Mouse (Mus musculus) neural tube, embryonic 13.5 days (tissue): ENCODE data around the gene Cd33. TPM values are rescaled to one million over a fixed set of nuclear protein-coding genes. Genes with fewer than 3 reads are reported as not detected.

Experiments
- ATAC-seq: fragments of 200-750 bp; cut with Nextera tagmentation; 2 replicates; pipeline ENCODE4 v1.8.0; 2017; ENCODE audit warnings: low read depth, mild to moderate bottlenecking, moderate TSS enrichment, moderate library complexity
- H3K27ac ChIP-seq: fragments of 300-500 bp; sonication (generic); replicated peaks from 2 replicates; pipeline ENCODE4 v1.5.1; 2015; ENCODE audit warnings: moderate library complexity, mild to moderate bottlenecking, inconsistent platforms
- H3K27me3 ChIP-seq: fragments of 300-500 bp; sonication (generic); 2 replicates; pipeline ENCODE4 v1.6.1; 2015; ENCODE audit warnings: mild to moderate bottlenecking, inconsistent platforms
- H3K36me3 ChIP-seq: fragments of 300-500 bp; sonication (generic); 2 replicates; pipeline ENCODE4 v1.6.1; 2015; ENCODE audit warnings: mild to moderate bottlenecking, inconsistent platforms
- H3K4me1 ChIP-seq: fragments of 300-500 bp; sonication (generic); replicated peaks from 2 replicates; pipeline ENCODE4 v1.6.1; 2015; ENCODE audit warnings: inconsistent platforms
- H3K4me2 ChIP-seq: fragments of 300-500 bp; sonication (generic); 2 replicates; pipeline ENCODE4 v1.6.1; 2015; ENCODE audit warnings: inconsistent platforms, mild to moderate bottlenecking, moderate library complexity
- H3K4me3 ChIP-seq: fragments of 300-500 bp; sonication (generic); 2 replicates; pipeline ENCODE4 v1.5.1; 2015; ENCODE audit warnings: mild to moderate bottlenecking, inconsistent platforms
- H3K9ac ChIP-seq: fragments of 300-500 bp; sonication (generic); 2 replicates; pipeline ENCODE4 v1.6.1; 2015; ENCODE audit warnings: moderate library complexity, mild to moderate bottlenecking, inconsistent platforms
- H3K9me3 ChIP-seq: fragments of 300-500 bp; sonication (generic); 2 replicates; pipeline ENCODE4 v1.6.1; 2016; ENCODE audit warnings: inconsistent platforms
- WGBS: fragments of 180-500 bp; shearing (Covaris S2); methylation state at CpG from one replicate; pipeline ENCODE4 v1.1.7; 2015; 5-methylcytosine and 5-hydroxymethylcytosine counted together
- polyA plus RNA-seq: library from polyadenylated mRNA; unstranded; fragments of >200 nt; fragmentation: Nextera tagmentation; extraction: Ambion mirVana; gene quantifications from 2 replicates; pipeline ENCODE4 v1.2.1, GENCODE M21; 2015

Gene Cd33
- polyA plus RNA-seq: 1.5 and 1.6 TPM in 2 replicates

DNA sequence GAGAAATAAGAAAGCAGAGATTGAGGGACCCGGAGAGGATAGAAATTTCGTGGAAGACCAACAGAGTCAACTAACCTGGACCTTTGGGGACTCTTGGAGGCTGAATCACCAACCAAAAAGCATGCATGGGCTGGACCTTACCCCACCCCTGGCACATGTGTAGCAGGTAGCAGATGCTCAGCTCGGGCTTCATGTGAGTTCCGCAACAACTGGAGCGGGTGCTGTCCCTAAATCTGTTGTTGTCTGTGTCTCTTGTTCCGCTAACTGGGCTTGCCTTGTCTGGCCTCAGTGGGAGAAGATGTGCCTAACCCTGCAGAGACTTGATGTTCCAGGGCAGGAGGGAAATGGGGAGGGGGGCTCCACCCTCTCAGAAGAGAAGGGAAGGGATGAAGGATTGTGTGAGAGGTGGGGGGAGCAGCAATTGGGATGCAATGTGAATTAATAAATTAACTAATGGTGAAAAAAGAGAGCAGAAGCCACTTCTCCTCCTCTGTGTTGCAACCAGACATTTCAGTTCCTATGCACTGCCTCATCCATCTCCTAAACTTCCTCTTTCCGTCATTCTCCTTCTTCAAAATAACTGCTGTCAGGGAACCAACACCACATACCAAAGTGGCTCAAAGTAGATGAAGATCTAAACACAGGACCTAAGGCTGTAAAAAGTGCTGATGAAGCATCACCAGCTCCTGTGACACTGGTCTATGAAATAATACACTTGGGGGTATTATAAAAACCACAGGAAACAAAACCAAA is at the start of gene Cd33:
TSS of gene Cd33 (minus strand) at position 204 of the 753 bp plus-strand sequence.
- no peaks in the 10 kb centered on the region for H3K9me3 ChIP-seq
- no peaks in the 10 kb centered on the region for H3K4me1 ChIP-seq
- ATAC-seq: no peak
- H3K27ac ChIP-seq: no peak within 1 kb of the TSS
- H3K9ac ChIP-seq: no peak within 1 kb of the TSS
- no peak within 1 kb of the TSS for H3K4me3 ChIP-seq
- WGBS: 84% methylated on average over 7 of the region's 7 CpGs
- H3K27me3 ChIP-seq: no peaks in the 10 kb centered on the region
- H3K4me2 ChIP-seq: no peak within 1 kb of the TSS
- H3K36me3 ChIP-seq: no peaks in the 10 kb centered on the region

DNA sequence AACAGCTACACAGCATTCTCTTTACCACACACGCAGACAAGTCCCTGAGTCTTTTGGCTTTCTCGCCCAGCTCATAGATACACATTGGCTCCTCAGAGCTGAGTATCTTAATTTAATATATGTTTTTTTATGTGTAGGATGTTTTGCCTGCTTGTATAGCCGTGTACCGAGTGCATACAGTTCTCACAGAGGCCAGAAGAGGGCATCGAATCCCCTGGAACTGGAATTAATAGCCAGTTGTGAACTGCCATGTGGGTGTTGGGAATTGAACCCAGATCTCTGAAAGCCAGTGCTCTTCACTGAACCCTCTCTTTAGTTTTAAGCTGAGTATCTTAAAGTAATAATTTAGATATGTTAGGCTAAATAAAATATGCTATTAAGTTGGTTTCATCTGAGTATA is 40.6 kb upstream of the Cd33 start:
- no peak for ATAC-seq
- Histone ChIP-seq H3K9ac (no peak overlapping the region), H3K4me3 (no peak overlapping the region), H3K4me1 (peaks cover 27% of the 10 kb centered on the region), H3K27ac (no peak overlapping the region), H3K27me3 (no peaks in the 10 kb centered on the region), H3K4me2 (no peak overlapping the region), H3K36me3 (peaks cover 62% of the 10 kb centered on the region), H3K9me3 (no peaks in the 10 kb centered on the region)
- WGBS: 90% methylated on average over 5 of the region's 5 CpGs

GRCm38 (mm10) chr7:43580526-43580925 is 36.3 kb upstream of the Cd33 start:
- Histone ChIP-seq H3K27ac (peak overlapping the region; percentile 94), H3K27me3 (no peaks in the 10 kb centered on the region), H3K9me3 (no peaks in the 10 kb centered on the region), H3K9ac (peak overlapping the region; percentile 91), H3K4me2 (peak overlapping the region; percentile 84), H3K36me3 (peaks cover 34% of the 10 kb centered on the region), H3K4me3 (peak overlapping the region; percentile 75), H3K4me1 (peaks cover 27% of the 10 kb centered on the region)
- no peak for ATAC-seq
- WGBS: 72% methylated on average over 5 of the region's 5 CpGs

DNA sequence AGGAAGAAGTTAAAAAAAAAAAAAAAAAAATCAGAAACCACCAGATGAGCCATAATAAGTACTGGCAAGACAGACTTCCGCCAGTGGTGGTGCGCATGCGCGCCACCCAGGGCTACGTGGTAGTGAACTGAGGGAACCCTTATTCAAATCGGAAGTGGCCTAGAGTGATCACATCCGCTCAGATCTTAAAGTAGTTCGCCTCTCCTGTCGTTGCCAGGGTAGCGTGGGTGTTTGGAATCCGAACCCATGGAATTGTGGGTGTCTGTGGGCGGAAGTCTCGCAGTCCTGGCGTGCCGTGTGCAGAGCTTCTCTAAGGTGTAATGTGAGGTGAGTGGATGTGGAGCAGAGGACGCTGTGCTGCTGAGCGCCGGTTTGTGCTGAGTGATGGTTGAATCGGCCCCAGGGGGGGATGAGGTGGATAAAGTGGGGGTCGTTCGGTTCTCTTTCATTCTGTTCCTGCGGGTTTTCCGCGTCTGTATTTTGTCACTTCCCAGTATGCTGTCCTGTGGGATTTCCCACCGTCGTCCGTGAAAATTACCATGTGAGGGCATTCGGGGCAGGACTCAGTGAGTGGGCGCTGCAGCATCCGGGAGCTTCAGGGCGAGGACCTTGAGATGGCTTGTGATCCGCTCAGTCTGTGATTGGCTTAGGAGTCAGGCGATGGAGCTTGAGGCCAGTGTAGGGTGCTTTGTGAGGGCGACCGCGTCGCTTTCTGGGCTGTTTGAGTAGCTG is 35.4 kb upstream of the Cd33 start, which contains the start of gene Zfp719:
TSS of gene Zfp719 (plus strand) at position 171 of the 732 bp plus-strand sequence.
- Histone ChIP-seq H3K27me3 (no peaks in the 10 kb centered on the region), H3K27ac (peak within 1 kb of the TSS; percentile 94), H3K4me1 (peaks cover 27% of the 10 kb centered on the region), H3K9ac (peak within 1 kb of the TSS; percentile 91), H3K4me3 (peak within 1 kb of the TSS; percentile 75), H3K9me3 (no peaks in the 10 kb centered on the region), H3K36me3 (peaks cover 34% of the 10 kb centered on the region), H3K4me2 (peak within 1 kb of the TSS; percentile 84)
- ATAC-seq: peak; percentile 99
- WGBS: under 1% methylated on average over 37 of the region's 37 CpGs

GRCm38 (mm10) chr7:43571216-43571615 is 27.0 kb upstream of the Cd33 start:
- H3K4me3 ChIP-seq: no peak overlapping the region
- no peaks in the 10 kb centered on the region for H3K27me3 ChIP-seq
- no peaks in the 10 kb centered on the region for H3K4me1 ChIP-seq
- 95% methylated on average over 2 of the region's 2 CpGs for WGBS
- H3K9me3 ChIP-seq: no peaks in the 10 kb centered on the region
- H3K4me2 ChIP-seq: no peak overlapping the region
- ATAC-seq: no peak
- H3K27ac ChIP-seq: no peak overlapping the region
- H3K36me3 ChIP-seq: peaks cover 95% of the 10 kb centered on the region
- H3K9ac ChIP-seq: no peak overlapping the region

- Histone ChIP-seq H3K9me3 (no peaks in the 10 kb centered on the region), H3K9ac (peak overlapping the region; percentile 84), H3K27ac (no peak overlapping the region), H3K36me3 (peaks cover 36% of the 10 kb centered on the region), H3K4me3 (peak overlapping the region; percentile 73), H3K4me1 (peaks cover 22% of the 10 kb centered on the region), H3K4me2 (peak overlapping the region; percentile 90), H3K27me3 (no peaks in the 10 kb centered on the region)
- no peak for ATAC-seq
- WGBS: 65% methylated on average over 6 of the region's 6 CpGs
These were observed 19.1 kb upstream of the Cd33 start for GRCm38 (mm10) chr7:43563300-43563699.

DNA sequence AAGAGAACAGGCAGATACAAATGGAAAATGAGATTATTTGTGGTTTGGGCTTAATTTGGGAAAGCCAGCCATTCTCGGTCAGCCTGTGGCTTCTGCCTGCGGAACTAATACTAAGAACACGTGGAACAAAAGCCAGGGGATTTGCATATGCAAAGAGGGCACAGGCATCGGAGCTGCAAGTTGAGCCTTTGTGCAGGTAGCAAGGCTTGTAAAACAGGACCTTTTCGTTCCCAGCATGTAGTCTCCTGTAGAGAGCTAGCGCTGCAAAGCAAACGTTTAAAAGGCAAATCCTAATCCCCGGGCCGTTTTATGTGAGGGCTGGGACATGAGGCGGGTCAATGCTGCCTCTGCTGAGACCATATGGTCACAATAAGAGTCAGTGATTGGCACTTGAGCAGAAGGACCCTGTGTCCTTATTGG is 18.4 kb upstream of the Cd33 start:
- under 1% methylated on average over 10 of the region's 10 CpGs for WGBS
- Histone ChIP-seq H3K27ac (peak overlapping the region; percentile 86), H3K9me3 (no peaks in the 10 kb centered on the region), H3K36me3 (peaks cover 30% of the 10 kb centered on the region), H3K27me3 (no peaks in the 10 kb centered on the region), H3K4me3 (peak overlapping the region; percentile 73), H3K4me1 (peaks cover 22% of the 10 kb centered on the region), H3K9ac (peak overlapping the region; percentile 84), H3K4me2 (peak overlapping the region; percentile 90)
- ATAC-seq: peak; percentile 32

GRCm38 (mm10) chr7:43562006-43562633 is 17.9 kb upstream of the Cd33 start, which contains the start of gene Zfp658:
Gene Zfp658 (plus strand): TSS chr7:43562256.
- Histone ChIP-seq H3K9me3 (no peaks in the 10 kb centered on the region), H3K27me3 (no peaks in the 10 kb centered on the region), H3K4me3 (peak within 1 kb of the TSS; percentile 73), H3K36me3 (peaks cover 25% of the 10 kb centered on the region), H3K4me1 (peaks cover 22% of the 10 kb centered on the region), H3K9ac (peak within 1 kb of the TSS; percentile 84), H3K4me2 (peak within 1 kb of the TSS; percentile 90), H3K27ac (peak within 1 kb of the TSS; percentile 86)
- WGBS: under 1% methylated on average over 27 of the region's 27 CpGs
- peak; percentile 93 for ATAC-seq

GRCm38 (mm10) chr7:43556901-43557300 is 12.7 kb upstream of the Cd33 start:
- H3K9ac ChIP-seq: no peak overlapping the region
- no peaks in the 10 kb centered on the region for H3K36me3 ChIP-seq
- no peak for ATAC-seq
- 94% methylated on average over 1 of the region's 1 CpGs for WGBS
- H3K9me3 ChIP-seq: no peaks in the 10 kb centered on the region
- H3K4me2 ChIP-seq: no peak overlapping the region
- H3K4me1 ChIP-seq: no peaks in the 10 kb centered on the region
- H3K27me3 ChIP-seq: no peaks in the 10 kb centered on the region
- H3K27ac ChIP-seq: no peak overlapping the region
- no peak overlapping the region for H3K4me3 ChIP-seq

DNA sequence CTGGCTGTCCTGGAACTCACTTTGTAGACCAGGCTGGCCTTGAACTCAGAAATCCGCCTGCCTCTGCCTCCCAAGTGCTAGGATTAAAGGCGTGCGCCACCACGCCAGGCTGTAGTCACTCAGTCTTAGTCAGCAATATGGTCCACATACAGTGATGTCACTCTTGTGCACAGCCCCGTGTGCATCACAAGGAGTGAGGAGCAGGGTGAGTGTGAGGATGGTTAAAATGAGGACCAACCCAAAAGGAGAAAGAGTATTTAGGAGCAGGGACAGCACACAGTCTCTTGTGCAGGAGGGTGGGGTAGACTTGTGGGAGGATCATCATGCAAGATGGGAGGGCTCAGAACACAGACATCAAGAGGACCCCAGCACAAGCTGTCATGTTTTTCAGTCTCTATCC is 11.1 kb upstream of the Cd33 start:
- Histone ChIP-seq H3K4me1 (no peaks in the 10 kb centered on the region), H3K27me3 (no peaks in the 10 kb centered on the region), H3K9ac (no peak overlapping the region), H3K4me3 (no peak overlapping the region), H3K9me3 (no peaks in the 10 kb centered on the region), H3K36me3 (no peaks in the 10 kb centered on the region), H3K27ac (no peak overlapping the region), H3K4me2 (no peak overlapping the region)
- ATAC-seq: no peak
- WGBS: 94% methylated on average over 5 of the region's 5 CpGs

DNA sequence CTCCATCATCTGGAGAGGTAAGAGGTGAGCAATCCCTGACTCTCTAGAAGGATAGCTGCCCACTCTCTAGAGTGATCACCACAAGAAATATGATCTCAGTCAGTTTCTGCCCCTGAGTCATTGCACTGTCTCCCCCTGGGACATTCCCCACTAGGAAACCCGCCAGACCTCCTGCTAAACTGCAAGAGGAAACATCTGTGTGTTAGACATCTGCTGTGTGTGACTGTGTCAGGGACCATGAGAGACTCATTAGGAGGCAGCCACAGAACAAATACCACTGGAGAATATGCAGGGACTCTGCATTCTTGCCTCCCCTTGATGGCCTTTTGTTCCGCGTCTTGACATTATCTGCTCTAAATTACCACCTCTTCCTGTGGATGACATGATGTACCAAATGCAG is 10.3 kb upstream of the Cd33 start:
- Histone ChIP-seq H3K4me2 (no peak overlapping the region), H3K4me1 (no peaks in the 10 kb centered on the region), H3K27me3 (no peaks in the 10 kb centered on the region), H3K4me3 (no peak overlapping the region), H3K27ac (no peak overlapping the region), H3K9ac (no peak overlapping the region), H3K36me3 (no peaks in the 10 kb centered on the region), H3K9me3 (no peaks in the 10 kb centered on the region)
- WGBS: 62% methylated on average over 3 of the region's 3 CpGs
- ATAC-seq: no peak

- H3K27ac ChIP-seq: no peak overlapping the region
- no peaks in the 10 kb centered on the region for H3K9me3 ChIP-seq
- no peak for ATAC-seq
- H3K4me1 ChIP-seq: no peaks in the 10 kb centered on the region
- no peaks in the 10 kb centered on the region for H3K36me3 ChIP-seq
- 91% methylated on average over 4 of the region's 4 CpGs for WGBS
- no peak overlapping the region for H3K9ac ChIP-seq
- no peaks in the 10 kb centered on the region for H3K27me3 ChIP-seq
- H3K4me2 ChIP-seq: no peak overlapping the region
- H3K4me3 ChIP-seq: no peak overlapping the region
These were observed 8.9 kb upstream of the Cd33 start for GRCm38 (mm10) chr7:43553153-43553552.
